Mouse (Mus musculus) MEL (cell line): ENCODE measurements around the gene Hps1. TPM values are rescaled to one million over a fixed set of nuclear protein-coding genes. Genes with fewer than 3 reads are reported as not detected.

Experiments
- DNase-seq: peaks from one replicate; pipeline ENCODE4 v3.0.0; 2011; ENCODE audit warnings: low read depth, low spot score
- H3K27ac ChIP-seq: 2 replicates; pipeline ENCODE4 v1.5.1; 2012; ENCODE audit warnings: low read depth, mild to moderate bottlenecking, control low read depth, low read length, moderate library complexity; ENCODE audit not compliant: control insufficient read depth
- H3K27me3 ChIP-seq, 2 experiments: fragments of 150-350 bp in 1 of 2; sonication (generic) in 1 of 2; 2 replicates each; pipeline ENCODE4 v1.6.1; 2012; ENCODE audit warnings: low read length in 2 of 2, mild to moderate bottlenecking in 2 of 2, improper control_type of control experiment in 1 of 2, moderate library complexity in 1 of 2; ENCODE audit not compliant: insufficient read depth in 2 of 2, control insufficient read depth in 1 of 2
- H3K36me3 ChIP-seq, 2 experiments: 2 replicates each; pipeline ENCODE4 v1.6.1; 2012 to 2014; ENCODE audit warnings: low read length in 2 of 2, improper control_type of control experiment in 1 of 2, inconsistent platforms in 1 of 2, mild to moderate bottlenecking in 1 of 2; ENCODE audit not compliant: insufficient read depth in 2 of 2, control insufficient read depth in 1 of 2
- H3K4me1 ChIP-seq, 2 experiments: fragments of 150-350 bp in 1 of 2; sonication (generic) in 1 of 2; 2 replicates each; pipeline ENCODE4 v1.6.1; 2012; ENCODE audit warnings: low read length in 2 of 2, improper control_type of control experiment in 1 of 2, mild to moderate bottlenecking in 1 of 2; ENCODE audit not compliant: insufficient read depth in 2 of 2, control insufficient read depth in 1 of 2
- H3K4me3 ChIP-seq, 2 experiments: fragments of 150-350 bp in 1 of 2; sonication (generic) in 1 of 2; 2 replicates each; pipeline ENCODE4 v1.5.1; 2012; ENCODE audit warnings: low read depth in 2 of 2, low read length in 2 of 2, mild to moderate bottlenecking in 2 of 2, moderate library complexity in 2 of 2, control low read depth in 1 of 2, improper control_type of control experiment in 1 of 2; ENCODE audit not compliant: control insufficient read depth in 1 of 2, insufficient read depth in 1 of 2
- H3K79me2 ChIP-seq: 2 replicates; pipeline ENCODE4 v1.6.1; 2012; ENCODE audit warnings: mild to moderate bottlenecking, low read length, moderate library complexity; ENCODE audit not compliant: control insufficient read depth, poor library complexity, insufficient read depth
- H3K9ac ChIP-seq: 2 replicates; pipeline ENCODE4 v1.6.1; 2012; ENCODE audit warnings: low read depth, mild to moderate bottlenecking, control low read depth, low read length, moderate library complexity; ENCODE audit not compliant: control insufficient read depth, poor library complexity, severe bottlenecking
- H3K9me3 ChIP-seq: fragments of 150-350 bp; sonication (generic); replicated peaks from 2 replicates; pipeline ENCODE4 v1.6.1; 2012; ENCODE audit warnings: mild to moderate bottlenecking, low read length, improper control_type of control experiment, moderate library complexity; ENCODE audit not compliant: insufficient read depth
- CHD2 ChIP-seq: IDR thresholded peaks from 2 replicates; pipeline ENCODE4 v1.6.1; 2011; ENCODE audit warnings: low read length, improper control_type of control experiment
- CTCF ChIP-seq, 3 experiments: IDR thresholded peaks in 2 of 3; conservative IDR thresholded peaks in 1 of 3; 2 replicates each; pipeline ENCODE4 v1.5.1; 2011 to 2012; ENCODE audit warnings: low read length in 3 of 3, low read depth in 2 of 3, mild to moderate bottlenecking in 2 of 3, improper control_type of control experiment in 1 of 3, inconsistent platforms in 1 of 3, mixed read lengths in 1 of 3, moderate library complexity in 1 of 3; ENCODE audit not compliant: control insufficient read depth in 1 of 3, insufficient read depth in 1 of 3, poor library complexity in 1 of 3, severe bottlenecking in 1 of 3
- E2F4 ChIP-seq: IDR thresholded peaks from 2 replicates; pipeline ENCODE4 v1.6.1; 2011; ENCODE audit warnings: low read depth, low read length, improper control_type of control experiment, borderline replicate concordance
- MAFK ChIP-seq: IDR thresholded peaks from 2 replicates; pipeline ENCODE4 v1.6.1; 2011; ENCODE audit warnings: low read depth, mild to moderate bottlenecking, low read length, improper control_type of control experiment, borderline replicate concordance
- MAX ChIP-seq: IDR thresholded peaks from 2 replicates; pipeline ENCODE4 v1.6.1; 2011; ENCODE audit warnings: low read length, improper control_type of control experiment
- MAZ ChIP-seq: IDR thresholded peaks from 2 replicates; pipeline ENCODE4 v1.6.1; 2012; ENCODE audit warnings: low read depth, mild to moderate bottlenecking, inconsistent platforms, low read length, improper control_type of control experiment
- MEF2A ChIP-seq: IDR thresholded peaks from 2 replicates; pipeline ENCODE4 v1.6.1; 2014; ENCODE audit warnings: low read depth, mild to moderate bottlenecking, inconsistent platforms, low read length, improper control_type of control experiment; ENCODE audit not compliant: poor library complexity, insufficient replicate concordance, severe bottlenecking; ENCODE audit errors: extremely low read depth
- MXI1 ChIP-seq: IDR thresholded peaks from 2 replicates; pipeline ENCODE4 v1.6.1; 2011; ENCODE audit warnings: mild to moderate bottlenecking, low read depth, low read length, improper control_type of control experiment
- MYB ChIP-seq: IDR thresholded peaks from 2 replicates; pipeline ENCODE4 v1.6.1; 2011; ENCODE audit warnings: mild to moderate bottlenecking, low read depth, low read length, improper control_type of control experiment
- MYC ChIP-seq: IDR thresholded peaks from 2 replicates; pipeline ENCODE4 v1.6.1; 2011; ENCODE audit warnings: low read depth, mild to moderate bottlenecking, low read length, improper control_type of control experiment, moderate library complexity
- POLR2AphosphoS5 ChIP-seq: IDR thresholded peaks from 2 replicates; pipeline ENCODE4 v1.6.1; 2012; ENCODE audit warnings: low read depth, borderline replicate concordance, mild to moderate bottlenecking, inconsistent platforms, low read length, moderate library complexity, mixed read lengths
- RAD21 ChIP-seq: IDR thresholded peaks from 2 replicates; pipeline ENCODE4 v1.6.1; 2011; ENCODE audit warnings: mild to moderate bottlenecking, low read depth, low read length, improper control_type of control experiment
- RCOR1 ChIP-seq: IDR thresholded peaks from 2 replicates; pipeline ENCODE4 v1.6.1; 2012; ENCODE audit warnings: low read depth, mild to moderate bottlenecking, inconsistent platforms, low read length, improper control_type of control experiment
- SIN3A ChIP-seq: IDR thresholded peaks from 2 replicates; pipeline ENCODE4 v1.6.1; 2012; ENCODE audit warnings: low read length, improper control_type of control experiment, inconsistent platforms
- TBP ChIP-seq: IDR thresholded peaks from 2 replicates; pipeline ENCODE4 v1.8.0; 2011; ENCODE audit warnings: low read depth, low read length, improper control_type of control experiment
- UBTF ChIP-seq: IDR thresholded peaks from 2 replicates; pipeline ENCODE4 v1.6.1; 2012; ENCODE audit warnings: low read depth, mild to moderate bottlenecking, inconsistent platforms, low read length, improper control_type of control experiment, moderate library complexity, borderline replicate concordance; ENCODE audit not compliant: insufficient read depth
- USF2 ChIP-seq, 2 experiments: IDR thresholded peaks; 2 replicates each; pipeline ENCODE4 v1.6.1; 2011 to 2012; ENCODE audit warnings: improper control_type of control experiment in 2 of 2, low read length in 2 of 2, borderline replicate concordance in 1 of 2, inconsistent platforms in 1 of 2, low read depth in 1 of 2, mild to moderate bottlenecking in 1 of 2; ENCODE audit not compliant: insufficient read depth in 1 of 2
- ZC3H11A ChIP-seq: IDR thresholded peaks from 2 replicates; pipeline ENCODE4 v1.6.1; 2012; ENCODE audit warnings: low read depth, mild to moderate bottlenecking, inconsistent platforms, low read length, improper control_type of control experiment
- ZKSCAN1 ChIP-seq: IDR thresholded peaks from 2 replicates; pipeline ENCODE4 v1.6.1; 2012; ENCODE audit warnings: low read depth, mild to moderate bottlenecking, inconsistent platforms, low read length, improper control_type of control experiment, moderate library complexity
- polyA plus RNA-seq, 2 experiments: library from polyadenylated mRNA; stranded (reverse) in 1 of 2; unstranded in 1 of 2; fragments of >175 nt in 1 of 2; fragments of >200 nt in 1 of 2; gene quantifications; 2 replicates each; pipeline versions ENCODE4 v1.2.1 to v1.2.4; 2012; ENCODE audit warnings: low replicate concordance in 2 of 2, low read depth in 1 of 2; ENCODE audit not compliant: insufficient read length in 2 of 2, insufficient read depth in 1 of 2, missing spikeins in 1 of 2
- total RNA-seq: library from RNA; depleted of rRNA; stranded (reverse); fragments of 300-350 nt; gene quantifications from 2 replicates; pipeline ENCODE4 v1.2.3, GENCODE M21; 2012

Gene Hps1
- total and polyA plus RNA-seq, 3 experiments: 22.6 to 43.3 TPM; not detected in 1

- H3K36me3 ChIP-seq: peaks cover 0 to 2% of the 10 kb centered on the region in 2 experiments; a peak in 1 of 4 replicates
Observed at GRCm38 (mm10) chr19:42767361-42767760, 12.4 kb downstream of the Hps1 start.

GRCm38 (mm10) chr19:42764398-42764797 lies 15.4 kb downstream of the Hps1 start:
- Histone ChIP-seq H3K4me3 (no peak overlapping the region), H3K9ac (no peak overlapping the region), H3K4me1 (no peaks in the 10 kb centered on the region), H3K27ac (no peak overlapping the region), H3K9me3 (no peaks in the 10 kb centered on the region), H3K27me3 (no peaks in the 10 kb centered on the region), H3K79me2 (no peaks in the 10 kb centered on the region), H3K36me3 (peaks cover 0 to under 1% of the 10 kb centered on the region in 2 experiments; a peak in 1 of 4 replicates)
- TF ChIP-seq ZKSCAN1: no peak
- TF ChIP-seq MAZ: no peak
- TF ChIP-seq MXI1: no peak
- TF ChIP-seq E2F4: no peak
- TF ChIP-seq MEF2A: no peak
- DNase-seq: no peak

More at GRCm38 (mm10) chr19:42767361-42767760, 12.4 kb downstream of the Hps1 start:
- Histone ChIP-seq H3K9ac (no peak overlapping the region), H3K27ac (no peak overlapping the region), H3K4me1 (no peaks in the 10 kb centered on the region), H3K27me3 (no peaks in the 10 kb centered on the region), H3K9me3 (no peaks in the 10 kb centered on the region), H3K4me3 (no peak overlapping the region), H3K79me2 (no peaks in the 10 kb centered on the region)
- DNase-seq: no peak
- TF ChIP-seq MAFK (no peak), RCOR1 (no peak), TBP (no peak), MAX (no peak), SIN3A (no peak), CHD2 (no peak), RAD21 (no peak), CTCF (IDR thresholded peaks at IDR 0.05 in 2 of 3, conservative IDR thresholded peaks at IDR 0.05 in 1 of 3; ENCODE audit: control insufficient read depth in 1 of 3, insufficient read depth in 1 of 3, low read depth in 2 of 3, low read length in 3 of 3, poor library complexity in 1 of 3, severe bottlenecking in 1 of 3) (no peak), ZC3H11A (no peak), MYC (no peak), UBTF (no peak), MAZ (no peak), POLR2AphosphoS5 (no peak), USF2 (IDR thresholded peaks at IDR 0.05; ENCODE audit: borderline replicate concordance in 1 of 2, insufficient read depth in 1 of 2, low read depth in 1 of 2, low read length in 2 of 2) (no peak), MYB (no peak)
